Mouse (Mus musculus): ENCODE measurements around the gene Sptbn4.

The Sptbn4 gene

GRCm38 (mm10) chr7:27383233-27383632, 64.3 kb downstream of the Sptbn4 start:
- no peak for ATAC-seq (ENCODE audit: low TSS enrichment)

DNA sequence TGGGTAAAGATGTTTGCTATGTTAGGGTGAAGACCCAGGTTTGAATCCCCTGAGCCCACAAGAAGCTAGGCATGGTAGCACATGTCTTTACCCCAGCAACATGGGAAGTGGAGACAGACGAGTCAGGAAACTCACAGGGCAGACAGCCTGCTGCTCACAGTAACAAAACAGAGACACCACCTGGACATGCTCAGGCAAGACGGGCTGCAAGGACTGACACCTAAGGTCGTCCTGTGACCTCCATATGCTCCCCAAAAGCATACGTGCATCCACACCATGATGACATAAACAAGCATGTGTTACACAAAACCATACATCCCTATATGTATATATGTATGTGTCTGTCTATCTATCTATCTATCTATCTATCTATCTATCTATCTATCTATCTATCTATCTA, 65.9 kb downstream of the Sptbn4 start:
- no peak for ATAC-seq (ENCODE audit: low TSS enrichment)

- no peak for ATAC-seq (ENCODE audit: low TSS enrichment)
Measured at GRCm38 (mm10) chr7:27381009-27381408, 66.5 kb downstream of the Sptbn4 start.

GRCm38 (mm10) chr7:27379836-27380235, 67.7 kb downstream of the Sptbn4 start:
- ATAC-seq (ENCODE audit: low TSS enrichment): no peak

DNA sequence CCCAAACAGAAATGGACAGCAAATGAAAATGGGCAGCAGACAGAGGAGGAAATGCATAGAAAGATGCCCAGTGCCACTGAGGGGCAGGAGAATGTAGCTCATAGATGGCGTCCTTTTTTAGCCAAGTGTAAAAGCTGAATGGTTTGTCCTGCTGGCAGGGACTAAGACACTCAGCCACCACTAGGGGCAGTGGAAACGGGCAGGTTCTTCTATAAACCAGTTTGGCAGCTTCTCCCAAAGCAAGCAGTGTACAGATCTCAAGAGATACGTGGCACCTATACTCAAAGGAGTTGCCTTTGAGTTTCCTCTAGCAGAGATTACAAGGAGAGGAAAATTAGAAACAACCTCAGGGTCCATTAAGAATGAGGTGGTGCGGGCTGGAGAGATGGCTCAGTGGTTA, 69.1 kb downstream of the Sptbn4 start:
- ATAC-seq (ENCODE audit: low TSS enrichment): 0 out of 2 replicates have a peak, but pooled peaks have one; percentile 47

DNA sequence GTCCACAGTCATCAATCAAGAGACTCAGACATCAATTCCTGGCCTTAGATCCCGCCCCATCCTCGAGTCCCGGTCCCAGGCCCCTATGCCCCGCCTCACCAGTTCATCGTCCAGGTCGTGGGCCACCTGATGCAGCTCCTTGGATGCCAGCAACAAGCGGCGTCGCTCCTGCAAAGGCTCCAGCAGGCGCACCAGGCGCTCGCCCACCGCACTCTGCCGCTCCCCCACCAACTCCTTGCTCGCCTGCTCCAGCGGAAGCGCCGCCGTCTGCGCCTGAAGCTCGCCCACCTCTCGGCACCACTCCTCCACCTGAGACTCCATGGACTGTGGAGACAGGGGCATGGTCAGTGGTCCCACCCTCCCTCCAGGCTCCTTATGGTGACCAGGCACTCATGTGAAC, 72.2 kb downstream of the Sptbn4 start:
- peak; percentile 60; the same call in 1 of the 2 replicates for ATAC-seq (ENCODE audit: low TSS enrichment)

DNA sequence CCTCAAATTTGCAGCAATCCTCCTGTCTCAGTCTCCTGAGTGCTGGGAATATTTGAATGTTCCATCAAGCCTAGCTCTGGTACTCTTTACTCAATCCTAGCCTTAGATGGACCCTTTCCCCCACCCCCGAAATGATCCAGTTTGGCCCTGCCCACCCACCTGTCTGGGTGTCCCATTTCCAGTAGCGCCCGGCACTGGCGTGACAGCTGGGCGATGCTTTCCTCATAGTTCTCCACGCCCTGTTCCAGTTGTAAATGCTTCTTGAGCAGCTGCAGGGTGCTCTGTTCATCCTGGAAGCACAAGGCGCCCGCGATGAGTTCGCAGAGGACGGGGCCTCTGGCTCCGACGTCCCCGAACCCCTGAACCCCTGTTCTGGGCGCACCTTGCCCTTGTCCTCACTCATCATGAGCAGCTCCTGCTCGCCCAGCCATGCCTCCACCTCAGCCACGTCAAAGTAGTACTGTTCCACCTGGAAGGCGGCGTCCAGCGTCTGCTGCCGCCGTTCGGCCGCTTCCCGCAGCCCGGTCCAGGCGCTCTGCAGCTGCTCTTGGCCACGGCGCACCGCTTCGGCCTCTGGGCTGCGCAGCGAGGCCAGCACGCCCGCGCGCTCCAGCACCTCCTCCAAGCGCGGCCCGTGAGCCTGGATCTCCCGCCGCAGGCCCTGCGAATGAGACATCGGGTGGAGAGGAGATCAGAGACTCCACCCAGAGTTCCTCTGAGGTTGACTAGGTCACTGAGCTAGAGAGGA, 75.6 kb downstream of the Sptbn4 start:
- no peak for ATAC-seq (ENCODE audit: low TSS enrichment)

DNA sequence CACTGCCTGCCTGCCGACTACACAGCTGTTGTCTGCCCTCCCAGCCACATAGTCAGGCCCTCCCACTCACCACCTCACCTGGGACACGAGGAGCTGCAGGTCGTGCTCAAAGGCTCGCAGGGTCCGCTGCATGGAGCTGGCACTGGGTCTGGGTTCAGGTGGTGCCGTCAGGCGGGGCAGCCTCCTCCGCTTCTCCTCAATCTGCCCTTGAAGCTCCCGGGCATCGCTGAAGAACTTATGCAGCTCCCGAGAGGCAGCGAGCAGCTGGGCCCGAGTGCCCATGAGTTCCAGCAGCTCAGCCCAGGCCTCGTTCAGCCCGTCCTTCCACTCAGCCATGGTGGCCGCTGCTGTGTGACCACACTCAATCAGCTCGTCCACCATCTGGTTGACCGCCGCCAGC, 78.4 kb downstream of the Sptbn4 start:
- no peak for ATAC-seq (ENCODE audit: low TSS enrichment)

DNA sequence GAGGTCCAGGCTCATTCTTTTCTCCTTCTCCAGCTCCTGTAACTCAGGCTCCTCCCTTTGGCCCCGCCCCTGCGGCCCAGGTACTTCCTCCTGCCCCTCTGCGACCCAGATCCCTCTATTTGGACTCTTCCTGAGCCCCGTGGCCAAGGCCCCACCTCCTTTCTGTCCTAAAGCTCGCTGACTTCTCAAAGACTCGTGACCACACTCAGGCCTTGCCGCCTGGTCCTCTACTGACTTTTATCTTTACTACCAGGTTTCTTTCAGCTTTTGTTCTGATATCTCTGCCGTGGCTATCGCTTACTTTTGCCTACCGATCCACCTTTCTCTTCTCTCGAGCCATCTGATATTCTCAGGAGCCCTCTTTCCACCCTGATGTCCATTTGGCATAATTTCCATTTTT, 79.5 kb downstream of the Sptbn4 start:
- ATAC-seq (ENCODE audit: low TSS enrichment): no peak

DNA sequence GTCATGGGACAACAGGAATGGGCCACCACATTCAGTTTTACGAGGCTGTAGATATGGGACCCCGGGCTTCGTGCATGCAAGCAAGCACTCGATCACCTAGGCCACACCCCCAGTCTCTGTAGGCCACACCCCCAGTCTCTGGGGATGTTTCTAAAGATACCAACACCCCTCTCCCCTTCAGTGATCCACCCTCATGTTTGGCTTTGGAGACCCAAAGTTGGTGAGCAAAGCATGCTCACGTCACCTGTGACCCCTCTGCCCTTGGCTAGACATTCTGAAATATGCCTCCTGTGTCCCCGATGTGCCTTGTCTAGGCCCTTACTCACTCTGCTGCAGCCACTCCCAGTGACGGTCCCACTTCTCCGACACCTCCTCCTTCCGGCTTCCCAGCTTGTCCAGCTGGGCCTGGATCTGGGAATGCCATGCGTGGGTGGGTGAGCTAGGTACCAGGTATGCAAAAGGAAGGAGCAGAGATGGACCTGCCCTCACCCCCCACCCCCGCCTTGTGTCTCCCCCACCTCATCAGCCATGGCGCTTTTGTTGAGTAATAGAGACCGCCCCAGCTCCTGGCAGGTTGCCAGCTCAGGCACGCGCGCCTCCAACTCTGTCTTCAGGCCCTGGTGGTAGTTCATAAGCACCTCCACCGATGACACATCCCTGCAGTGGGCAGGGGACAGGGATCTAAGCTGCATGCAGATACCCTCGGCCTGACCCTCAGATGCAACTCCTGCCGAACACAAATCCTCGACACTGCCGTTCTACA, 81.2 kb downstream of the Sptbn4 start:
- ATAC-seq (ENCODE audit: low TSS enrichment): no peak

DNA sequence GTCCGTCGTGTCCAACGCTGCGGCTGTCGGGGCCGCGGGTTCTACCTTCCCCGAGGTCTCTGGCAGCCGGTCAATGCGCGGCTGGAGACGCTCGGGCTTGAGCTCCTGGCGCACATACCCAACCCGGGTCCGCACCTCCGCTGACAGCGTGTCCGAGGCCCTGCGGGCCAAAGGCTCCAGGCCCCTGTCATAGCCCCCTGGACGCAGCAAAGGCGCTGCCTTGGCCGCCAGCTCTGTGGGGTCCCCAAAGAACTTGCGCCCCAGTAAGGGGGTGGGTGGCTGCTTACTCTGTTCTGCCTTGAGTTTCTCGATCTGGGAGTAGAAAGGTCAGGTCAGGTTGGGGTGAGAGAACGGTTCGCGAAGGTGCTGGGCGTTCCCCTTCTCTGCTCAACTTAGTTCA, 83.1 kb downstream of the Sptbn4 start:
- ATAC-seq (ENCODE audit: low TSS enrichment): no peak

GRCm38 (mm10) chr7:27361283-27361946, 86.1 kb downstream of the Sptbn4 start:
- peak; percentile 72 for ATAC-seq (ENCODE audit: low TSS enrichment)

DNA sequence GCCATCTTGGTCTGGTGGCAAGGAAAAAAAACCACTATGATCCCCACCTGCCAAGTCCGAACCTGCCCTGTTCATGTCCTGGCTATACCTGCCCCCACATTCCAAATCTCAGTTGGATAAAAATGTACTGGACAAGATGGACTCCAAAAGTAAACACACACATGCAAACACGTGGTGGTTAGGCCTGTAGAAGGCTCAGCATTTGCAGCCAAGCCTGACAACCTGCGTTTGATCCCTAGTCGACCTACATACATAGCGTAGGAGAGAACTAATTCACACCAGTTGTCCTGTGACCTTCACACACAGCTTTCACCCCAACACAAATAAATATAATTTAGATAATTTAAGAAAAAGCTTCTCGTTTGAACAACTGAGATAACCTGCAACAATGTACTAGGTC, 86.7 kb downstream of the Sptbn4 start:
- no peak for ATAC-seq (ENCODE audit: low TSS enrichment)

DNA sequence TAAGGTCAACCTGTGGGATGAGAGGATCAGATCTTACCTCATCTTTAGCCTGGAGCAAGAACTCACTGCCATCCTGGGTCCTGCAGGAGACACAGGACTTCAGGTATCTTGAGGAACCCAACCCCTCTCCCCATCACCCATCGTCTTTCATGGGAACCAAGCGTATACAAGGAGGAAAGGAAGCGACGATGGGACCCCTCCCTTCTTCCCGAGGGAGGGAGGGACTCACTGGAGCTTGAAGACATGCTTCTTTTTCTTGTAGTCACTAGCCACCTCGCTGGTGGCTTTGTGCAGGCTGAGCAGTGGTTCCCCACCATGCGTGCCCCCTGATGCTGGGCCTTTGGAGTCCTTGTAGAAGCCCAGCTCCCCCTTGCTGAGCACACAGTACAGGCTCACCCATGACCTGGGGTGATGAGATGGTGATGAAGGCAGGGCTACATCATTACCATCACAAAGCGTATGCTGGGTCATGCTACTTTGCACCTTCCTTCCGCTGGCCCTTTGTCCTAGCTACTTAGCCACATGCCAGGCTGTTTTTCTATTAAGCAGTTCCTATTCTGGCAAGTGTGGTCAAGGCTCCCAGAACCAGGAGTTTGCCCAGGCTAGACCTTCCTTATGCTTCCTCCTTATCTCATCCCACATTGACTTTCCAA, 87.7 kb downstream of the Sptbn4 start:
- no peak for ATAC-seq (ENCODE audit: low TSS enrichment)

GRCm38 (mm10) chr7:27359162-27359561, 88.3 kb downstream of the Sptbn4 start:
- no peak for ATAC-seq (ENCODE audit: low TSS enrichment)

- no peak for ATAC-seq (ENCODE audit: low TSS enrichment)
Measured at GRCm38 (mm10) chr7:27357595-27357978, 89.9 kb downstream of the Sptbn4 start.

DNA sequence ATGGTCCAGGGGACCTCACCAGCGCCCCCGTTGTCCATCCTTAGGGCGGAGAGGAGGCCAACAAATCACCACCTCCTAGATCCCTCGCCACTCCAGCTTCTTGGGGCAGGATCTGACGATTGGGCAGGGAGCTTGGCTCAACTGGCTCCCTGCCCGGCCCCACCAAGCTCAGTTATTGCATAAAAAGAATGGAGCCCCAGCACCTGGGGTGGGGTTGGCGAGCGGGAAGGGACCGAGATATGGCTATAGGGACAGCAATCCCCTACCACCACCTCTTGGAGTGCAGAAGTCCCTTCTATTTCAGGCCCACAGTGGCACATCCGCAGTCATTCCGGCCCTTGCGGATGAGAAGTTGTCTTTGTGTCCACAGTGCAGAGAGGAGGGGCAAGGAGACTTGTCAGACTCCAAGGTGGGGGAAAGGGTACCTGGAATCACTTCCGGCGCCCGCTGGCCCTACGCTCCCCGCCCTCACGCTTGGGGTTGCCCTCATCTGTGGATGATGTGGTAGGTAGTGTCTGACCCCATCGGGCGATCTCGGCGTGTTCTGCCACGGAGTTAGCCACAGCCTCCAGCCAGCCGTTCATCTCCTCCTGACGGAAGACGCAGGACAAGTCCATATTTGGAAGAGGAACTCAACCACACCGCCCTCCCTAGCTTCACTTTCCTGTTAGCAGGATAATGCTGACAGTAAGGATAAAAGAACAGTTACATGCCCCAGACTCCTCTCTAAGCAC, 90.5 kb downstream of the Sptbn4 start, which contains the start of gene Gm20479:
Gene Gm20479, minus strand, starts transcription at position 559 of the 734 bp plus-strand sequence.
- ATAC-seq (ENCODE audit: low TSS enrichment): no peak

GRCm38 (mm10) chr7:27356248-27356647, 91.2 kb downstream of the Sptbn4 start:
- no peak for ATAC-seq (ENCODE audit: low TSS enrichment)

- peak; percentile 92 for ATAC-seq (ENCODE audit: low TSS enrichment)
Measured at GRCm38 (mm10) chr7:27355745-27356240, 91.7 kb downstream of the Sptbn4 start, which contains the start of gene Shkbp1. Gene Shkbp1, minus strand, starts transcription at chr7:27356019.

DNA sequence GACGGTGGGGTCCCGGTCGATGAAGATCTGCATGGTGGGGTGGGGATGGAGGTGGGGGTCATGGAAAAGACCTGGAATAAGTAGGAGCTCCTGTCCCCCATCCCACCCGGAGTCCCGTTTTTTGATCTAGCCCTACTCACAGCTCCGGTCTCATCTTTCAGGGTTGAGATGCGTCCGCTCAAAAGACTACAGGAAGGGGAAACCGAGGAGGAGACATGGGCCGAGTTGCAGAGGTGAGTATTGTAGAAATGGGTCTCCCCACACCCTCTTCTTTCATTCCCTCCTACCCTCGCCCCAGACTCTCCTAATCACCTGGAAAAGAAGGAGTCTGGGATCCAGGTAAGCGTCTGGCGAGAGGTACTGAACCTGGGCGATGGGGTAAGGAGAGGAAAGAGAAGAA, 92.2 kb downstream of the Sptbn4 start:
- ATAC-seq (ENCODE audit: low TSS enrichment): no peak

GRCm38 (mm10) chr7:27354783-27355182, 92.7 kb downstream of the Sptbn4 start:
- ATAC-seq (ENCODE audit: low TSS enrichment): no peak
